Mouse (Mus musculus) CH12.LX (cell line): ENCODE data around the gene Rasgrf2. TPM values are rescaled to one million over a fixed set of nuclear protein-coding genes. Genes with fewer than 3 reads are reported as not detected.

ENCODE experiments used
- DNase-seq: peaks from one replicate; pipeline ENCODE4 v3.0.0-alpha.2; 2013; ENCODE audit errors: extremely low read depth
- H3K27ac ChIP-seq: 2 replicates; pipeline ENCODE4 v1.5.1; 2012; ENCODE audit warnings: low read depth, mild to moderate bottlenecking, control low read depth, moderate library complexity; ENCODE audit not compliant: insufficient read depth
- H3K27me3 ChIP-seq: replicated peaks from 2 replicates; pipeline ENCODE3; 2012; ENCODE audit warnings: inconsistent platforms
- H3K36me3 ChIP-seq, 2 experiments: replicated peaks in 1 of 2; 2 replicates each; pipeline versions ENCODE3 to v1.6.1; 2012; ENCODE audit warnings: inconsistent platforms in 1 of 2, low read length in 1 of 2, mild to moderate bottlenecking in 1 of 2, mixed read lengths in 1 of 2, moderate library complexity in 1 of 2; ENCODE audit not compliant: control insufficient read depth in 1 of 2, insufficient read depth in 1 of 2
- H3K4me1 ChIP-seq, 2 experiments: 2 replicates each; pipeline ENCODE4 v1.6.1; 2012; ENCODE audit warnings: inconsistent platforms in 1 of 2, moderate library complexity in 1 of 2; ENCODE audit not compliant: insufficient read depth in 2 of 2, control insufficient read depth in 1 of 2
- H3K4me2 ChIP-seq: 2 replicates; pipeline ENCODE4 v1.6.1; 2012; ENCODE audit warnings: low read depth, mild to moderate bottlenecking, control low read depth; ENCODE audit not compliant: poor library complexity, insufficient read depth, severe bottlenecking
- H3K4me3 ChIP-seq, 3 experiments: fragments of 150-350 bp in 1 of 3; sonication (generic) in 1 of 3; replicated peaks in 1 of 3; 2 replicates each; pipeline versions ENCODE3 to v1.5.1; 2011 to 2012; ENCODE audit warnings: low read depth in 2 of 3, low read length in 2 of 3, mild to moderate bottlenecking in 2 of 3, moderate library complexity in 2 of 3, control low read depth in 1 of 3, improper control_type of control experiment in 1 of 3, inconsistent platforms in 1 of 3, mixed read lengths in 1 of 3; ENCODE audit not compliant: poor library complexity in 1 of 3
- H3K79me2 ChIP-seq: replicated peaks from 2 replicates; pipeline ENCODE4 v1.6.1; 2012; ENCODE audit warnings: mild to moderate bottlenecking, moderate library complexity; ENCODE audit not compliant: control insufficient read depth, poor library complexity, insufficient read depth, severe bottlenecking; ENCODE audit errors: extremely low read depth
- H3K9ac ChIP-seq: 2 replicates; pipeline ENCODE4 v1.6.1; 2012; ENCODE audit warnings: low read depth, mild to moderate bottlenecking, control low read depth, moderate library complexity; ENCODE audit not compliant: insufficient read depth
- H3K9me3 ChIP-seq: replicated peaks from 2 replicates; pipeline ENCODE3; 2012; ENCODE audit warnings: low read length, inconsistent platforms, mixed read lengths
- CHD1 ChIP-seq: IDR thresholded peaks from 2 replicates; pipeline ENCODE4 v1.6.1; 2012; ENCODE audit warnings: low read depth, low read length, improper control_type of control experiment, inconsistent platforms
- CHD2 ChIP-seq: IDR thresholded peaks from 2 replicates; pipeline ENCODE4 v1.6.1; 2011; ENCODE audit warnings: low read length, improper control_type of control experiment
- CTCF ChIP-seq, 2 experiments: IDR thresholded peaks in 1 of 2; conservative IDR thresholded peaks in 1 of 2; 2 replicates each; pipeline ENCODE4 v1.5.1; 2011 to 2012; ENCODE audit warnings: low read depth in 2 of 2, low read length in 2 of 2, improper control_type of control experiment in 1 of 2, inconsistent platforms in 1 of 2, mild to moderate bottlenecking in 1 of 2, moderate library complexity in 1 of 2
- E2F4 ChIP-seq: IDR thresholded peaks from 2 replicates; pipeline ENCODE4 v1.6.1; 2011; ENCODE audit warnings: low read depth, low read length, improper control_type of control experiment; ENCODE audit not compliant: insufficient replicate concordance
- EP300 ChIP-seq: IDR thresholded peaks from 2 replicates; pipeline ENCODE4 v1.6.1; 2011; ENCODE audit warnings: low read length, improper control_type of control experiment
- IRF4 ChIP-seq: IDR thresholded peaks from 2 replicates; pipeline ENCODE4 v1.6.1; 2014; ENCODE audit warnings: low read depth, mild to moderate bottlenecking, inconsistent platforms, low read length, improper control_type of control experiment
- JUND ChIP-seq: conservative IDR thresholded peaks from 2 replicates; pipeline ENCODE4 v1.6.1; 2011; ENCODE audit warnings: low read depth, low read length, improper control_type of control experiment
- MAZ ChIP-seq: IDR thresholded peaks from 2 replicates; pipeline ENCODE4 v1.6.1; 2012; ENCODE audit warnings: low read depth, mild to moderate bottlenecking, inconsistent platforms, low read length, improper control_type of control experiment, moderate library complexity
- MXI1 ChIP-seq: IDR thresholded peaks from 2 replicates; pipeline ENCODE4 v1.6.1; 2011; ENCODE audit warnings: mild to moderate bottlenecking, low read depth, low read length, improper control_type of control experiment
- MYC ChIP-seq: IDR thresholded peaks from 2 replicates; pipeline ENCODE4 v1.6.1; 2011; ENCODE audit warnings: low read depth, mild to moderate bottlenecking, improper control_type of control experiment, low read length
- NELFE ChIP-seq: IDR thresholded peaks from 2 replicates; pipeline ENCODE4 v1.6.1; 2011; ENCODE audit warnings: low read depth, low read length, improper control_type of control experiment
- NRF1 ChIP-seq: IDR thresholded peaks from 2 replicates; pipeline ENCODE4 v1.6.1; 2014; ENCODE audit warnings: low read depth, mild to moderate bottlenecking, inconsistent platforms, low read length, improper control_type of control experiment, moderate library complexity
- POLR2A ChIP-seq: IDR thresholded peaks from 2 replicates; pipeline ENCODE4 v1.6.1; 2011; ENCODE audit warnings: low read depth, mild to moderate bottlenecking, improper control_type of control experiment, low read length
- RAD21 ChIP-seq: IDR thresholded peaks from 2 replicates; pipeline ENCODE4 v1.6.1; 2011; ENCODE audit warnings: low read depth, mild to moderate bottlenecking, low read length, improper control_type of control experiment, moderate library complexity
- RCOR1 ChIP-seq: conservative IDR thresholded peaks from 2 replicates; pipeline ENCODE4 v1.6.1; 2012; ENCODE audit warnings: low read depth, mild to moderate bottlenecking, inconsistent platforms, low read length, improper control_type of control experiment
- SIN3A ChIP-seq: IDR thresholded peaks from 2 replicates; pipeline ENCODE4 v1.6.1; 2012; ENCODE audit warnings: low read length, improper control_type of control experiment, inconsistent platforms
- SMC3 ChIP-seq: IDR thresholded peaks from 2 replicates; pipeline ENCODE4 v1.6.1; 2011; ENCODE audit warnings: low read depth, low read length, improper control_type of control experiment
- TCF12 ChIP-seq: IDR thresholded peaks from 2 replicates; pipeline ENCODE4 v1.6.1; 2014; ENCODE audit warnings: low read depth, mild to moderate bottlenecking, inconsistent platforms, low read length, improper control_type of control experiment
- USF1 ChIP-seq: IDR thresholded peaks from 2 replicates; pipeline ENCODE4 v1.6.1; 2014; ENCODE audit warnings: low read depth, mild to moderate bottlenecking, inconsistent platforms, low read length, improper control_type of control experiment
- USF2 ChIP-seq: conservative IDR thresholded peaks from 2 replicates; pipeline ENCODE4 v1.6.1; 2011; ENCODE audit warnings: low read depth, low read length, improper control_type of control experiment
- ZC3H11A ChIP-seq: IDR thresholded peaks from 2 replicates; pipeline ENCODE4 v1.6.1; 2012; ENCODE audit warnings: low read depth, mild to moderate bottlenecking, inconsistent platforms, low read length, improper control_type of control experiment
- dilution Hi-C: fragments of 300-500 bp; cut with MboI; formaldehyde crosslinking; loops from 2 replicates; pipeline ENCODE4 v1.14.3; 2020; ENCODE audit warnings: low sequenced_read_pairs; ENCODE audit not compliant: extremely low pct_unique_long_range_greater_than_20kb, extremely low pct_ligation_motif_present
- in situ Hi-C: fragments of 300-500 bp; cut with MboI; formaldehyde crosslinking; loops from 3 replicates; pipeline ENCODE4 v1.14.3; 2019; ENCODE audit warnings: low sequenced_read_pairs, low pct_ligation_motif_present, low pct_unique_long_range_greater_than_20kb, mixed read lengths
- polyA plus RNA-seq: library from polyadenylated mRNA; unstranded; fragments of >175 nt; gene quantifications from 2 replicates; pipeline ENCODE4 v1.2.1, GENCODE M21; 2012; ENCODE audit warnings: low read depth; ENCODE audit not compliant: insufficient read length
- total RNA-seq, 2 experiments: library from RNA; depleted of rRNA; stranded (reverse); fragments of 300-350 nt in 1 of 2; fragments of >200 nt in 1 of 2; gene quantifications; 2 replicates each; pipeline ENCODE4 v1.2.3; 2012 to 2014

The Rasgrf2 gene
- total and polyA plus RNA-seq, 3 experiments, result 2.6 to 5.0 (median 4.7) TPM

GRCm38 (mm10) chr13:92026651-92027050 is 104.8 kb downstream of the Rasgrf2 start:
- Histone ChIP-seq H3K9ac (no peak overlapping the region), H3K36me3 (peaks cover 11 to 41% of the 10 kb centered on the region in 2 experiments), H3K4me2 (no peak overlapping the region), H3K27me3 (no peaks in the 10 kb centered on the region), H3K79me2 (no peaks in the 10 kb centered on the region), H3K4me3 (no peak overlapping the region), H3K4me1 (peaks cover 4 to 22% of the 10 kb centered on the region in 2 experiments; a peak in 3 of 4 replicates), H3K9me3 (peaks cover 2% of the 10 kb centered on the region), H3K27ac (no peak overlapping the region)
- dilution Hi-C loops, result no loop called here
- in situ Hi-C loops, result no loop called here
- TF ChIP-seq SIN3A (no peak), RCOR1 (no peak), SMC3 (no peak)
- DNase-seq, result no peak

GRCm38 (mm10) chr13:92025124-92025523 is 106.3 kb downstream of the Rasgrf2 start:
- dilution Hi-C loops (no loop called here), in situ Hi-C loops (no loop called here)
- Histone ChIP-seq H3K4me1 (peaks cover 4 to 14% of the 10 kb centered on the region in 2 experiments; a peak in 3 of 4 replicates), H3K79me2 (no peaks in the 10 kb centered on the region), H3K27ac (no peak overlapping the region), H3K9me3 (no peaks in the 10 kb centered on the region), H3K4me3 (no peak overlapping the region), H3K4me2 (no peak overlapping the region), H3K27me3 (no peaks in the 10 kb centered on the region), H3K36me3 (peaks cover 11 to 50% of the 10 kb centered on the region in 2 experiments), H3K9ac (no peak overlapping the region)
- no peak for DNase-seq
- TF ChIP-seq CHD2, result no peak
- TF ChIP-seq CTCF (conservative IDR thresholded peaks at IDR 0.05 in 1 of 2, IDR thresholded peaks at IDR 0.05 in 1 of 2; ENCODE audit: low read depth in 2 of 2, low read length in 2 of 2), result no peak
- TF ChIP-seq E2F4, result no peak
- no peak for TF ChIP-seq MAZ
- no peak for TF ChIP-seq MXI1
- no peak for TF ChIP-seq NRF1
- no peak for TF ChIP-seq CHD1
- no peak for TF ChIP-seq USF1
- TF ChIP-seq IRF4, result no peak
- TF ChIP-seq MYC, result no peak
- no peak for TF ChIP-seq TCF12
- TF ChIP-seq POLR2A, result no peak
- no peak for TF ChIP-seq NELFE
- TF ChIP-seq ZC3H11A, result no peak
- TF ChIP-seq USF2, result no peak
- no peak for TF ChIP-seq RAD21
- no peak for TF ChIP-seq SIN3A
- no peak for TF ChIP-seq EP300
- TF ChIP-seq JUND, result no peak
